Mouse (Mus musculus) inflammation-experienced regulatory T-cells, adult 6 months (primary cell): ENCODE data around the gene Prom1. TPM values are rescaled to one million over a fixed set of nuclear protein-coding genes. Genes with fewer than 3 reads are reported as not detected.

ENCODE experiments used
- ATAC-seq: one replicate; pipeline ENCODE4 v1.8.0; 2017
- polyA plus RNA-seq, 3 experiments: library from polyadenylated mRNA; unstranded; fragments of 100-300 nt; shearing (Covaris generic); gene quantifications; one replicate each; pipeline ENCODE4 v1.2.1; 2017

Gene Prom1
- polyA plus RNA-seq, 3 experiments from 2014 or later = 0.58 TPM; not detected in 2

- ATAC-seq = no peak
These were observed 21.4 kb downstream of the Prom1 start for GRCm38 (mm10) chr5:44080276-44081054.

- no peak for ATAC-seq
These were observed 26.4 kb downstream of the Prom1 start for GRCm38 (mm10) chr5:44075432-44075831.

DNA sequence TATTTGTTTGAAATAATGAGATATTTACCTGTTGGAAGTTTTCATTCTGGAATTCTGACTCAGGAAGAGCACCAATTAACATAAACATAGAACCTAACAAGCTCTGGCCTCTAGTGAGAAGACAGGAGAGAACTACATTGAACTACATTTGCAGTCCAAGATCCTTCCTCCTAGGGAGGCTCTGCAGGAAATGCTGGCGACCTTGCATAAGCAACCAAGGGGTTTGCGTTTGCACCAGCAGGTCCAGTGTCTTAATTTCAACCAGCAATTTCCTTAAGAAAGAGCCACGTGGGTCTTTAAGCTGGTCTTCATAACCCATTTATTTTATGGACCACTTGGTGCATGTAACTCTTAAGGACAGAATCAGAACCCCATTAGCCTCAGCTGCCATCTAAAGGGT lies 28.2 kb downstream of the Prom1 start:
- ATAC-seq = no peak

GRCm38 (mm10) chr5:44070529-44071133 lies 31.2 kb downstream of the Prom1 start:
- ATAC-seq = no peak

GRCm38 (mm10) chr5:44058258-44058657 lies 43.6 kb downstream of the Prom1 start:
- no peak for ATAC-seq

DNA sequence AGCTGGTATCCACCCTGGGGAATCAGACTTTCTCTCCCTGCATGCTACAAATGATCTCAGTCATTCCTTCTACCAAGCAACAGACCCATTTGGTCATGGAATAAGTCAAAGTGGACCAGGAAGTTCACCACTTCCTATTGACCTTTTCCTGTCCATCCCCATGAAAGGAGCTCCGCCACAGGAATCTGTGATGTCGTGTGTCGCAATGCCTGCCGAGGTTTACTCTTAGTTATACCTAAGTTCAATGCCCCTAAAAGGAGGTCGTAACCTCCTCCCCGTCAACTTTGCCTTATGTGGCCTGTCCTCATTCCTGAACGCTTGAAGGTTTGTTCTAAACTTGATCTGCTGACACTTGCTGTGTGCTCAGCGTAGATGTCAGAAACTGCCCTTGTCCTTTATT lies 51.6 kb downstream of the Prom1 start:
- no peak for ATAC-seq

DNA sequence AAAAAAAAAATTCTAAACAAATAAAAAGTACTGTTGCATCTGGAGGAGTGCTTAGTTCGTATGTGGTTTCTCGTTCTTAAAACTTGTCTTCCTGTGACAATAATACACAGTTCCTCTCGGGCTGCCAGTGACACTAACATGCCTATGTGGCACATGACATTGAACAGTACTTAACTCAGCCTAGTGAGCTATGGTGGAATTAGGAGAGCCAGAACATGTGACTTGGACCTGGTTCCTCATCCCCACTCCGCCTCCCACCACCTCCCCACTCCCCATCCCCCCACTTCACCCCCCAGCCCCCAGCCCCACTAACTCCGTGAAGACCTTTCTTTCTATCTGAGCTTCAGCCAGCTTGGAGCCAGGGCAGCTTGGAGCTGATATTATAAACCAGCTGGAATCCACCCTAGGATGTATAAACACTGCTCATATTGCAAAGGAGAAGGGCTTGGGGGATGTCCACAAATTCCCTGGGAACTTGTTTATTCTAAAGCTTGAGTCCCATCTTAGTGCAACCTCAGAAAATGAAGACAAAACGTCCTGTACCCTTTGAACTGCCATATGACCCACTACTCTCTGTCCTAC lies 52.3 kb downstream of the Prom1 start:
- no peak for ATAC-seq

DNA sequence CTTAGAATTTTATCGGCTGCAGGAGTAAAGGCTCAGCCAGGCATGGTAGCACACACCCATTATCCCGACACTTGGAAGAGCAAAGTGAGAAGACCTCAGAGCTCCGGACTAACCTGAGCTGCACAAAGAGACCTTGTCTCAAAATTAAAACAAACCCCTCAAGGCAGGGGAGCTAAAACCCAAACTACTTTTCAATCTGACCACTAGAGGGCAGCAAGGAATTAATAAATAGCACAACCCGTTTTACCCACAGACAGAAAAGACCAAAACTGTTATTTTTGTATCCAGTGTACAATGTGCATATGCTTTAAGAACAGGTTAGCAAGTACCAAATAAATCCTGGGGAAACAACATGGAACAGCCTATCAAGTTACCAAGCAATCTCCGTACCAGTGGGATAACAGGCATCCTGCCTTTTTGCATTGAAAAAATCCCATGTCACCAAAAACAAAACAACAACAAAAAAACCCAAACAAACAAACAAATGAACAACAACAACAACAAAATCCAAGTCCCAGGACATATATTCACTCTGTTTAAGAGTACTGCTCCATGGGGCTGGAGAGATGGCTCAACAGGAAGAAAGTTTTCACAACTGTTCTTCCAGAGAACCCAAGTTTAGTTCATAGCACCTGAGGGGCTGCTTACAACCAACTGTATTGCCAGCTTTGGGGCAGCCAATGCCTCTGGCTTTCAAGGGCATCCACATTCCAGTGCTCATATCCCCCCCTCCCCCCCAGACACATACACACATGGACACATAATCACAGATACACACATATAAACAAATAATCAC lies 53.1 kb downstream of the Prom1 start:
- ATAC-seq = no peak

DNA sequence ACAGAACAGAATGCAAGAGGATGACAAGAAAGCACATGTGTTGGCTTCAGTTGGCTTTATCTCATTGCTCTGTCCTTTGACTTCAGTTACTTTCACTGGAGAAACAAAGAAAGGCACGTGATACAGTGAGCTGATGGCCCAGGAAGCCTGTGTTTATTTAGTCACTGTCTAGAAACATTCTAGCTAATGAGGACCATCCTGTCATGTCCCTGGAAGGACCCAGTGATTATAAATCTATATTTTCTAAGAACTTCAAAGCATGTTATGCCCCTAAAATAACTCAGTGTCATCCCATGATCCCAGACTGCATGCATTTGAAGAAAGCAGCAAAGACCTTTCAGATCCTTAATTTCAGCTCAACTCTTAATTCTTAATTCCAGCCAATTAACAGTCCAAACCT lies 60.1 kb downstream of the Prom1 start:
- ATAC-seq = no peak

- ATAC-seq = no peak
These were observed 60.8 kb downstream of the Prom1 start for GRCm38 (mm10) chr5:44041056-44041455.

DNA sequence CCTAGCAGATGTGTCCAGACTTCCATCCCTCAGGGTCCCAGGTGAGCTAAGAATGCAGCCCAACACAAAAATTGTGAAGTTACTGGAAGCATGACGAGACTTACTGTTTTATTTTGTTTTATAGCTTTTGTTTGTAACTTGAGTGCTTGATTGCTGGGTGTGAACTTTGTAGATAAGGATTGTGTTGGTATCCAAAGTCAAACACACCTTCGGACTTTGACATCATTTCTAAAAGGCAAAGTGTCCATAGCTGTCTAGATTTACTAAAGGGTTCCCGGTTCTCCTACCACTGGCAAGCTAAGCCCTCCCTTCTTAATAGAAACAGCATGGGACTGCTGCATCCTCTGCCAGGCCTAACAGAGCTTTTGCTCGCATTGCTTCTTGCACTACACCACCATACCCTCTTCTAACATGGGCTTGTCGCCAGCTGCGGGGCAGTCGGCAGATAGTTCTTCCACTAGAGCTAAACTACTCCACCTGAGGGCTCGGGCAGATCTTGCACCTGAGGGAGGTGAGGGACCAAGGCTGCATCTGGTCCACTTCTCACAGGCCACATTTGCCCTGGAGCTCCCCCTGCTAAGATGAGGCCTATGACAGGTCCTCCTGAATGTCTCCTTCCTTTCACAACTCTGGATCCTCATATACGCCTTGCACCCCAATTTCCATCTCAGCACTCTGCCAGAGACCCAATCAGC lies 103.4 kb downstream of the Prom1 start:
- no peak for ATAC-seq

DNA sequence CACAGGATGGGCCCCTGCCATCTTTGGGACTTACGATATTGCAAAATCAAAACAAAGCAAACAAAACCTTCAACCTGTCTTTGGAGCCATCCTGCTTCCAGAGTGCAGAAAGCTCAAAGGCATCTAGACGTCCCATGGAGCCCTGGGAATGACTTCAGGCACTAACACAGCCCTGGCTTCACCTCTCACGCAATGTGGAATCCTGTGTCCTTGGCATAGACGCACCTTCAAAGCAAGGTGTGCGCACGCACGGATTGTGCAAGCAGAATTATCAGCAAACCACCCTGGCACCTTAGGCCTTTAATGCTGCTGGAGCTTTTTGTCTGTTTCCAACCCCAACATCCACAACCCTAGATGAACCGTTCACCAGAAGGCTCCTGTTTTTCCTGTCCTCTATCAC lies 104.2 kb downstream of the Prom1 start:
- ATAC-seq = no peak

DNA sequence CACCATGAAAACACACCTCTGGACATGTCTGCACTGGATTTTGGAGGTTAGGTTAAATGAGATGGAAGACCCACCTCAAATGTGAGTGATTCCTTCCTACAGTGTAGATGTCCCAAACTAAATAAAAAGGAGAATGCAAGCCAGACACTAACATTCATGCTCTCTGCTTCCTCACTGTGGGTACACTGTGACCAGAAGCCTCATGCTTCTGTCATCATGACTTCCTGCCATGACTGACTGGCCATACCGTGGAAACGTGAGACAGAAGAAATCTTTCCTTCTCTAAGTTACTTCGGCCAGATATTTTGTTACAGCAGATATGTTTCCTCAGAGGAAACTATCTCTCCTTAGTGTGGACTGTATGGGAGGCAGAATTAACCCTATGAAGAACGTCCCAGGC lies 105.7 kb downstream of the Prom1 start:
- ATAC-seq = no peak

- ATAC-seq = no peak
These were observed 106.9 kb downstream of the Prom1 start for GRCm38 (mm10) chr5:43994981-43995380.

DNA sequence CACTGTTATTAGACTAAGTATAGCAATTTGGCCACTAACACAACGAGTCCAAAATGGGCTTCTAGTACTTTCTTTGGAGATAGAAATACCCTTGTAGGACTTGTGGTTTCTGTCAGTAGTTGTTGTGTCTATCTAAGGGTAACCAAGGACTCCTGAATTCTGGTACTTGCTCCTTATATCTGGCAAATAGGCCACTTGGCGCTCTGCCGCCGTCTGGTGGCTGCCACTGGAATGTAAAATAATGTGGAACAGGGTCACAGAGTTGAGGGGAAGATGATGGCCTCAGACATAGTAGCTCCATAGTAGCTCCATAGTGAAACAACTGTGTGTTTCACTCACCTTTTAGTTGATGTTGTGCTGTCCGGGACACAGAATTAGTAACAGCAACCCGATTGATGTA lies 111.5 kb downstream of the Prom1 start:
- peak; percentile 85 for ATAC-seq

DNA sequence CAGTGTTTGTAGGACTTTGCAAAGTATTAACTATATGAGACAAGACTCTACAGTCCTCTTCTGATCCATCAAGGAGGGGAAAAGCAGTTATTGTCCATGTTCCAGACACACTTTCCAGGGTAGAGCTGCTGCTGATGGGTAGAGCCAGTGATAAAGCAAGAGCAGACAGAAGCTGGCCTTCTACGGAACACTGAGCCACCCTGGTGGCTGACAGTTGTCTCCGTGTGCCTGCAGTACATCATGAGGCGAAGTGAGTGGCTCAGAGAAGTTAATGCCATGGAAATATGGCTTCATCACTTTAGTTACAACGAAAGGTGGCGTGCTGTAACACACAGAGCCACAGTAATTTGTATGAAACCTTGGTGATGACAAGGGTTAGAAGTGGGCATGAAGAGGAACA lies 112.8 kb downstream of the Prom1 start:
- ATAC-seq = no peak

GRCm38 (mm10) chr5:43986212-43986611 lies 115.6 kb downstream of the Prom1 start:
- ATAC-seq = no peak

DNA sequence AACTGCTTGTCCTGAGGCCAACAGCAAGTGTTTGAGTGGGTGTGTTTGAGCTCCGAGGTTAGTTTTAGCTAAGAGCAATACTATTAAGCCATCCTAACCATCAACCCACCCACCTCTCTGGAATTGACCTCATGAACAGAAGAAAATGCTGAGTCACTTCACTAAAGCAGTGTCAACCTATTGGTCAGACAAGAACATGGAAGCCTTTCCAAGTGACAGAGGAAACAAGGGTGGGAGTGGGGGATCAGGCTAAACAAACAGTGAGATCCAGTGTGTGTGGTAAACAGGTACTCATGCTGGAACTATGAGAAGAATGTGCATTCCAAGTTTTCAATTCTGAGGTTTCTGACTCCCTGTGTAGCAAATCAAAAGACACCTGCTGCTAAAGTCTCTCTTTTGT lies 118.9 kb downstream of the Prom1 start:
- no peak for ATAC-seq

DNA sequence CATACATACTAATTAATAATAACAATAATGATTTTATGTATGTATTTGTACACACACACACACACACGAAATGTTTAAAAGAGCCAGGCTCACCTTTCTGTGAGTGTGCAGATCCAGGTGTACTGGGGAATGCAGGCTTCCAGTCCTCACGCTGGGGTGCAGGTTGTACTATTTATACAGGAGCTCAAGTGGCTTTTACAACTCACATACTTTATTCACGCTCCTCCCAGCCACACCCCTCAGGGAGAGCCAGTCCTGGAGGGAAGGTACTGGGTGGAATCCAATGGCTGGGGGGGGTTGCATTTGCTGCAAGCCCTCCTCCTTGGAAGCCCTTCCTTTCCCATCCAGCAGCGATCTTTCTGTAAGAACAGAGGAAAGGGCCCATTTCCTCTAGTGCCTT lies 120.2 kb downstream of the Prom1 start, which contains the start of gene Fgfbp1:
TSS of gene Fgfbp1 (minus strand) at position 160 of the 400 bp plus-strand sequence.
- ATAC-seq = no peak

- ATAC-seq = no peak
These were observed 121.4 kb downstream of the Prom1 start for GRCm38 (mm10) chr5:43980397-43980796.

DNA sequence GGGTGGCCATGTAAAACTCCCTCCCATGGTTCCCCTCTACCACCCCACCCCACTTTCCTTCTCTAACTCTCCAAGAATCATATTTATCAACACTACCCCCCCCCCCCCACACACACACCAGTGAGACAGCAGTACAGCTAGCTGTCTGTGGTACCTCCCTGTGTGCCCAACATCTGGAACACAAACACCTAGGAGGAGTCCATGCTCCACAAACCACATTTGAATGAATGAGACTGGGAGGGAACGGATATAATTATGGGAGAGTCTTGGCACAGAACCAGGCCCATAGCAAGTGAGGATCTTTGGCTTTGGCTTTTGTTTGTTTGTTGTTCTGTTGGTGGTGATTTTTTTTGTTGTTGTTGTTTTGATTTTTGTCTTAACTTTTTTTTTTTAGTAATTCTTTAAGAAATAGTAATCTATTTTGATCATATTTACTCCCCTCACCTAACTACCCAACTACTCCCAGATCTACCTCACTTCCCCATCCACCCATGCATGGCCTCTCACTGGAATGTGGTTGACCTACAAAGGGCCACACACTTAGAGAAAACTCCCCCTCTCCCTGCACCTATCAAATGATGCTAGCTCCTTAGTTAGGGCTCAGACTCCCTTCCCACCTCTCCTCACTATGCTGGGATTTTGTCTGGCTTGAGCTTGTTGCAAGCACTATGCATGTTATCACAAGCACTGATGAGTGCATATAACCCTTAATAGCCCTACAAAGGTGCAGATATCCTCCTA lies 124.8 kb downstream of the Prom1 start:
- ATAC-seq = no peak

DNA sequence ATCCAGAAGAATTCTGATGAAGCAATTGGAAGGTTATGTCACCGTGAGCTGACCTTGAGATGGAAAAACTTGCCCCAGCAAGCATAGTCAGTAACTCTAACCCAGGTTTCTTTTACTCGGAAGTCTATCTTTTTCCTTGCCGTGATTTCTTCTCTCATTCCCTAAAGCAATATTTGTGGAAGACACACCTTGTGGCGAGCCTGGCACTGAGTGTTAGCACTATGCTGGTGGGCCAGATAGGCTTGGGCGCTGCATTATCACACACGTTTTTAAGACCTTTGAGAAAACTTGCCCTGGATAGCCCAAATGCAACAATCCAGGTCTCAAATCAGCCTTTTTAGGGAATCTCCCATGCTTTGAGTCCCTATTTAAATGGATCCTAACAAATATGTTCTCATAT lies 127.7 kb downstream of the Prom1 start:
- no peak for ATAC-seq
